Mouse (Mus musculus) spleen, adult 18-20 months (tissue): Measurements from ENCODE around the gene Ring1.
A peak's percentile ranks its signal among the peaks of the same experiment; 100 is the strongest.

Source experiments
- DNase-seq, 2 experiments: peaks; one replicate each; pipeline ENCODE4 v3.0.0; 2022; ENCODE audit warnings: mixed read lengths in 2 of 2

The Ring1 gene

DNA sequence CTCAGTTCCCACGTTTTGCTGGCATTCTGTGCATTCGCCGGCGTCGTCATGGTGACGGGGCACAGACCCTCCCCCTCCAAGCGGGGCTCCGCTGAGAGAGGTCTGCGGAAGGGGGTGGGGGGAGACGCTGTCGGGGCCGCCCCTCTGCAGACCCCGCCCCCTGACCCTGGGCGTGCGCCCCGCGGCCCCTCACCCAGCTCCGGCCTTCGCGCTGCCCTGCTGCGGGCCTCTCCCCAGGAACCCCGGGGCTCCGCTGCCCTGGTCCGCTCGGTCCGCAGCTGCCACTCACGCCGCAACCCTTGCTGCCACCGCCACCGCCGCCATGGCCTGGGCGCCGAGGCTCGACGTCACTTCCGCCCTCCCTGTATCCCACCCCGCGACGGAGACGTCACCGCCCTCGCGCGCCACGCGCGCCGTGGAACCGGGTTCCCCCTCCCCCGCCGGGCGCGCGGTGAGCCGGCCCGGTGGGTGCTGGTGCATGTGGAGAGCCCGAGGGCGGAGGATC, at the start of gene Ring1:
Gene Ring1, minus strand, starts transcription at position 364 of the 505 bp plus-strand sequence.
- DNase-seq, result peak; percentile 77 to 90

DNA sequence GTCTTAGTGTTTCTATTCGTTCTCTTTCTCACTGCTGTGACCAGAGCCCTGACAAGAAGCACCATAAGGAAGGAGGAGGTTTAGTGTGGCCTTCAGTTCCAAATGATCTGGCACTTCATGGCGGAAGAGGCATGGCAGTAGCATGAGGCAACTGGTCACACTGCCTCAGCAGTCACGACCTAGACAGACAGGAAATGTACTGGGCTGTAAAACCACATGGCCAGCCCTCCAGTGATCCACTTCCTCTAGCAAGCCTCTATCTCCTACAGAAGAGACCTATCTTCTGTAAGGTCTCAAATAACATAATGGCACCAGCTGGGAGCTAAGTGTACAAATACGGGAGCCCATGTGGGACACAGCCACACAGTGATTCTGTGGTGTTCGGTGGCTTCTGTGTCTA, 47.6 kb upstream of the Ring1 start:
- peak in 1 of 2 experiments; percentile 15 for DNase-seq

DNA sequence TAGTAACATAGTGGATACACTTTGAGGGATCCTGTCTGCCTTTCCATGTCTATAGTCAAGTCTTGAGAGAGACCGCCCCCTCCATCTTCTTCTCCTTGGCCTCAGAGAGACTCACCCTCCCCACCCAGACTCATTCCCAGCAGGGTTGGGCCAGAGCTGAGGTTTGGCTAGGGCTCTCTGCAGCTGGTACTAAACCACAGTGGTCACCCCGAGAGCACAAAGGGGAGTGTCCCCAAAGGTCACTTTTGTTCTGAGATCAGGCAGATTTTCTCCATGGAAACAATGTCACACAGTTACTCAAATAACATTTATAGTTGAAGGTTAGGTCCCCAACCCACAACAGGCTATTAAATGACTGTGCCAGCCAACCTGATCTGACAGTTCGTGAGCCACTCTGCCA, 44.4 kb upstream of the Ring1 start:
- no peak for DNase-seq

DNA sequence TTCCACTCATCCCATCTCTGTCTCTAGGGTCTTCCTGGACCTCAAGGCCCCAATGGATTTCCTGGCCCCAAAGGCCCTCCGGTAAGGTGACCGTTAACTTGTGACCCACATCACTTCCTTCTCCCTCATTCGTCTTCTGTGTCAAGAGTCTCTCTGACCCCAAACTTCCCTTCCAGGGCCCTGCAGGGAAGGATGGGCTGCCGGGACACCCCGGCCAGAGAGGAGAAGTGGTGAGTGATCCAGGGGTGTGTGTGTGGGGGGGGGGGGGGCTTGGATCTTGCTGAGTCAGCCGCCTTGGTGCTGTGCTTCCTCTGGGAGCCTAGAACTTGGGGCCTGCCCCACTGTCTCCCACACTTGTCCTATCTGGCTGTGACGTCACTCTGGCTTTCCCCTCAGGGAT, 32.7 kb upstream of the Ring1 start:
- DNase-seq, result no peak

DNA sequence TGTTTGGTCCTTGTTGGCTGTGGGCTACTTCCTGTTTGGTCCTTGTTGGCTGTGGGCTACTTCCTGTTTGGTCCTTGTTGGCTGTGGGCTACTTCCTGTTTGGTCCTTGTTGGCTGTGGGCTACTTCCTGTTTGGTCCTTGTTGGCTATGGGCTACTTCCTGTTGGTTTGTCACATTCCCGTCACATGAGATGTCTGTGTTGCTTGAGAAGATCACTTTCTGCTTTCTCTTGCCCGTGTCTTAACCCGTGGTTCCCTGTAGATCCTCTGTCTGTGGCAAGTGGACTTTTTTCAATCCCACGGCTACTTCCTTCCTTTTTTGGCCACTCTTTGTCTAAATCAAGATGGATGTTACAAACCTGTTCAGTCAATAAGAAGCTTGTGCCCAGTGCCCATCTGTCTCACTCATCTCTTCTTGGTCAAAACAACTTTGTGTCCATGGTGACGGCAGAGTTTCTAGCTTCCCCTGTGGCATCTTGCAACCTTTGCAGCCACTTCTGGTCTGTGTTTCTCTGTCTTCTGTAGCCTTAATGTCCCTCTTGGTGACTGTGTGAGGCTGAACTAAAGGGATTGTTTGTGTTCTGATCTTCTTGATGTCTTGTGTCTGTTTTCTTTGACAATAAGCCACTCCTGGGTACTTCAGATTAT, 23.0 kb upstream of the Ring1 start:
- DNase-seq, result no peak

DNA sequence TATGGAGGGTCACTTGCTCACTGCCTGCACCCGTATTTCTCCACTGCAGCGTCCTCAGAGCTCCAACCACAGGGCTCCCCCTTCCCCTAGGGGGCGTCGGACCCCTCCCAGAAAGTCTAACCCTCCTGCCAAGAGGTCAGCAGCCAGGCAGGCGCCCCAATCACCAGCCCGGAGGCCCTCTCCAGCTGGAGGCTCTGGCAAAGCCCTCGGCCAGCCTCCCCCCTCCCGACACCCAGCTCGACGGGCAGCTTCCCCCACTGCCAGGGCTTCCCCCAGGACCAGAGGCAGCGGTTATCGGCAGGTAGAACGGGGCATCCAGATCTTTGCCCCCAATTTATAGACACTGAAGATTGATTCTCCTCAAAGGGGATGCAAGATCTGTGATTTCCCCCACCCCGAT, 21.5 kb upstream of the Ring1 start:
- no peak for DNase-seq

DNA sequence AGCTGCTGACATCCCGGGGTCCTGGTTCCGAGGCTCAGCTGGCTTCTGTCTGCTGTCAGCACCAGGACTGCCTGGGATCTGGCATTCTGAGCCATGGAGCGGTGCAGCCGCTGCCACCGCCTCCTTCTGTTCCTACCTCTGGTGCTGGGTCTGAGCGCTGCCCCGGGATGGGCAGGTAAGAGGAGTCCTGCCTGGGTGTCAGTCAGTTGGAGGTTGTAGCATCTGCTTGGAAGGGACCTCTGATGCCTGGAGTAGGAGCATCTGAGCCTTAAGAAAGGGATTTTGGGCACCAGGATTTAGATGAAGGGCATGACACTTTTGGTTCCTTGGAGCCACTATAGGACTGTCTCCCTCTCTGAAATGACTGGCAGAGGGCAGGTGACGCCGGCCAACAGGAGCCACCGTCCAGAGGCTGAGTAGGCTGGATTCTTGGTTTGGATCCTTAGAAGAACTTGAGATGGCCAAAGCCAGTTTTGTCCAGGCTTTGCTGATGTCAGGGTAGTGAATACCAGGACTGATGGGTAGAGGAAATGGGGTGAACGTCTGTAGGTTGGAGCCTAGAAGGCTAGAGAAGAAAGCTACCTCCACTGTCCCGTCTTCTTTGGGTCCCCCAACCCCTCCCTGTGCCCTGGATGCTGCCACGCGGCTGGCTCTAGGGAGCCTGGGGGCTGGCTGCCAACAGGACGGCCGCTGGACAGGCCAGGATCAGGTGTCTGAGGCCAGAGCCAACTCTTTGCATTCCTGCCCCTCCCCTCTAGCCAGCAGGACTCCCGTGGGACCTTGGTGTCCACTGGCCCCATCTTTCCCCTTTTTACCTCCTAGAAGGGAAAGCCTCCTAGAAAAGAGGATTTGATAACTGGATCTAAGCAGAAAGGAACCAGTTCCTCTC, 15.3 kb upstream of the Ring1 start:
- DNase-seq, result no peak

DNA sequence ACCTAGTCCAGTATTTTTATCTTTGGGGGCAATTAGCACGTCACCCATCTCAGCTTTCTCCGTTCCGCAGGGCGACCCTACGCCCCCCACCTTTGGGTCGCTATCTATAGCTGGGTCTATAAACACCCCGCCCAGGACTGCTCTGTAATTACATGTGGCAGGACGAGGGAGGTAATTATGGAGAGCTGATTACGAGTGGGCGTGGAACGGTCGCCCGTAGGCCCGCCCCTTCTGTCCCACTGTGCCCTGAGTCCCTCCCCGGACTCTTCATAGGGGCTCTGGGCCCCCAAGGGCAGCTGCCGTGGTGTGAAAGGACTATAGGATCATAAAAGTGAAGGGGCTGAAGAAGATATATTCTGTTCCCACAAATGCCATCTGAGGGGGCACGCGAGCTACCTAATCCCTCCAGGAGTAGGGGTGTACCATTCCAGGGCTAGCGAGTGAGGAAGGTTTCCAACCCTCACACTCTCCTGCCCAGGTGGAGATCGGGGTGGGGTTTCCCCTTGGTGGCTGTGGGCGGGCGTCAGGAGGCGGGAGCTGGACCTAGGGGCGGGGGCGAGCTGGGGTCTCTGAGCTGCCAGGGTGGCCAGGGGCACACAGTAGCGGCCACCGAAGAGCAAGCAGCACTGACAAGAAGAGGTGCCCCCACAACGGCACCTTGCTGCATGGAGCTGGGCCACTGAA, 14.5 kb upstream of the Ring1 start, which contains the start of gene Col11a2:
Gene Col11a2, plus strand, starts transcription at position 560 of the 684 bp plus-strand sequence.
- DNase-seq, result no peak

DNA sequence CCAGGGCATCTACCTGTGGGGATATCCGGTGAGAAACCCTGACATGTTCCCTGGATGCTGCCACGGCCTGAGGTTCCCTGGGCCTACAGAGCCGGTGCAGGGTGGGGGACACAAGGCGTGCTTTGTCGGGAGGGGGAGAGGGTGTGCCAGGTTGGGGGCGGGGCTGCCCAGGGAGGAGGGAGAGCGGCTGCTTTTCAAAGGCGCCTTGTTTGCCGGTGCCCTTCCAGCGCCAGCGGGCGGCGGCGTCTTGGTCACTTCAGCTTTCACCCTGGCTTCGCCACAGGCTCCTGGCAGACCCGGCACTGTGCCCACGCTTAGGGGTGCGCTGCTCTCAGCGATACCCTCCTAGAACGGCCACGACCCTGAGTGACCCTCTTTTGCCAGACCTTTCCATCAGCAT, 14.0 kb upstream of the Ring1 start:
- no peak for DNase-seq

DNA sequence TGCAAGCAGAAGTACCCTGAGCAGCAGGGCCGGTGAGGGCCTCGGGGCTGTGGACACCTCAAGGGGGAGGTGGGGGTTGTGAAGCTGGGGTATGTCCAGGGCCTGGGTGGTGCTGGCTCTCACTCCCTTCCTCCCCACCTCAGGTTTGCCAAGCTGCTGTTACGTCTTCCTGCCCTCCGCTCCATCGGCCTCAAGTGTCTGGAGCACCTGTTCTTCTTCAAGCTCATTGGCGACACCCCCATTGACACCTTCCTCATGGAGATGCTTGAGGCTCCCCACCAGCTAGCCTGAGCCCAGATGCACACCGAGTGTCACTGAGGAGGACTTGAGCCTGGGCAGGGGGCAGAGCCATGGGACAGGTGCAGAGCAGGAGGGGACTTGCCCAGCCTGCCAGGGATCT, 12.8 kb upstream of the Ring1 start:
- no peak for DNase-seq

DNA sequence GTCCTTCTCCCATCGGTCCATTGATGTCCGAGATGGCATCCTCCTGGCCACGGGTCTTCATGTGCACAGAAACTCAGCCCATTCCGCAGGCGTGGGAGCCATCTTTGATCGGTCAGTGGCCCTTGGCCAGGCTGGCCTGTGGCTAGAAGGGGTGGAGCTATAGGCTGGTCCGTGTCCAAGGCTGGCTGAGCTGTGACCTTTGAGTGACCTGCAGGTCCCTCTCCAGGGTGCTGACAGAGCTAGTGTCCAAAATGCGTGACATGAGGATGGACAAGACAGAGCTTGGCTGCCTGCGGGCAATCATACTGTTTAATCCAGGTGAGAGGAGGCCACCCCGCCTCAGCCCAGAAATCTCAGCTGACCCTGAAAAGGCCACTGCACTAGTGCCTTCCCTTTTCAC, 12.2 kb upstream of the Ring1 start:
- no peak for DNase-seq

DNA sequence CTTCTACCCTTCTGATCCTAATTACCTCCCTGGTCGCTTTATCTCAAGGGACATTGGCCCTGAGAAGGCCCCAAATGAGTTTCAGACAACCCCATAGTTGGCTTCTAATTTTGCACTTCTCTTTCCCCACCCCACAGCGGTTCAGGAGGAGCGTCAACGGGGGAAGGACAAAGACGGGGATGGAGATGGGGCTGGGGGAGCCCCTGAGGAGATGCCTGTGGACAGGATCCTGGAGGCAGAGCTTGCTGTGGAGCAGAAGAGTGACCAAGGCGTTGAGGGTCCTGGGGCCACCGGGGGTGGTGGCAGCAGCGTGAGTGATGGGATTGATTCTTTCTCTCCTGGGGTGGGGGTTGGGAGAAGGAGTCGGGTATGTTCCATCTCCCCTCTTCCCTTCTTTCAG, 11.0 kb upstream of the Ring1 start:
- DNase-seq, result peak in 1 of 2 experiments; percentile 5

DNA sequence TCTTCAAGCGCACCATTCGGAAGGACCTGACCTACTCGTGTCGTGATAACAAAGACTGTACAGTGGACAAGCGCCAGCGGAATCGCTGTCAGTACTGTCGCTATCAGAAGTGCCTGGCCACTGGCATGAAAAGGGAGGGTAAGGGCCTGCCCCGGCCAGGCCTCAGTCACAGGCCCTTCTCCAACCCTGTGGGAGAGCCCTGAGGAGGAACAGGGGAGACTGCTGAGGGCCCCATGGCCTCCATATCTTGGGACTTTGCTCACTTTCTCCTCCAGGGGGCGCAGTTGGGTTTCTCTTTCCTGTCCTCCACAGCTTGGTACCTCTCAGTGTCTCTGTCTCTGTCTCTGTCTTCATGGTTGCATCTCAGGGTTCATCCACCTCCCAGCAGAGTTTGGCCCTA, 9.6 kb upstream of the Ring1 start:
- DNase-seq, result peak; percentile 45 to 71

DNA sequence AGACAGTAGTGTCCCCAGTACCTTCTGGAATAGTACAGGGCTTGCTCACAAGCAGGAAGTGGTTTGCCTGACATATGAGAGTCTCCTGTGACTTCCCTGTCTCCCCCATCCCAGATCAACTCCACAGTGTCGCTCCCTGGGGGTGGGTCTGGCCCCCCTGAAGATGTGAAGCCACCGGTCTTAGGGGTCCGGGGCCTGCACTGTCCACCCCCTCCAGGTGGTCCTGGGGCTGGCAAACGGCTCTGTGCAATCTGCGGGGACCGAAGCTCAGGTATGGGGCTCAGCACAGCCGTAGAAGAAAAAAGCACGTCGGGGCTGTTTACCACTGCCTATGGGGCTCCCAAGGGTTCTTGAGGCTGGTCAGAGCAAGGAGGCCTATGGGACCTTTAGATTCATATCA, 9.0 kb upstream of the Ring1 start:
- DNase-seq, result peak in 1 of 2 experiments; percentile 25

DNA sequence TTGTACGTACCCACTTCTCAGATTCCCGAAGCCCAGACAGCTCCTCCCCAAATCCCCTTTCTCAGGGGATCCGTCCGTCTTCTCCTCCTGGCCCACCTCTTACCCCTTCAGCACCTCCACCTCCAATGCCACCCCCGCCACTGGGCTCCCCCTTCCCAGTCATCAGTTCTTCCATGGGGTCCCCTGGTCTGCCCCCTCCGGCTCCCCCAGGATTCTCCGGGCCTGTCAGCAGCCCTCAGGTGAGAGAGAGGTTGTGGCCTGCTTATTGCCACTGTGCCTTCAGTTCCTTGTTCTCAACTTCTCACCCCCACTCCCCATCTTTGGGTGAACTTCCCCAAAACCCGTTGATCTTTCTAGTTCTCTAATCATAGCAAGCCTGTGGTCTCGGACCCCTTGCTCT, 8.3 kb upstream of the Ring1 start:
- peak in 1 of 2 experiments; percentile 40 for DNase-seq

DNA sequence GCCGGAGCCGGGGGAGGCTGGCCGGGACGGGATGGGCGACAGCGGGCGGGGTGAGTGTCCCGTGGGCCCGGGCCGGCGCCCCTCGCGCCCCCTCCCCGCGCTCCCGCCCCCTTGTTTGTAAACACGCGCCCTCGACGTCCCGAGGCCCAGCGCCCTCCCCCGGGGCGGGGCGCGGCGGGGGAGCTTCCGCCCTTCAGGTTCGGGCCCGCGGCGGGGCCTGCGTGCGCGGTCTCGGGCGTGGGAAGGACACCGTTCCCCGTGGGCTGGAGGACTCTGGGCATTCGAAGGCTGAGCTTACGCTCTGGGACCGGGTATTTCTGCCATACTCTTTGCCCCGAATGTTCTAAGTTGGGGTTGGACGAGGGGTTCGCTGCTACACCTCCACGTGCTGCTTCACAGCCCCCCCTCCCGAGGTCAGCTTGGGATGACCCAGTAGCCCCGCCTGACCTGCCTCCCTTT, 7.7 kb upstream of the Ring1 start:
- DNase-seq, result peak; percentile 67 to 76

DNA sequence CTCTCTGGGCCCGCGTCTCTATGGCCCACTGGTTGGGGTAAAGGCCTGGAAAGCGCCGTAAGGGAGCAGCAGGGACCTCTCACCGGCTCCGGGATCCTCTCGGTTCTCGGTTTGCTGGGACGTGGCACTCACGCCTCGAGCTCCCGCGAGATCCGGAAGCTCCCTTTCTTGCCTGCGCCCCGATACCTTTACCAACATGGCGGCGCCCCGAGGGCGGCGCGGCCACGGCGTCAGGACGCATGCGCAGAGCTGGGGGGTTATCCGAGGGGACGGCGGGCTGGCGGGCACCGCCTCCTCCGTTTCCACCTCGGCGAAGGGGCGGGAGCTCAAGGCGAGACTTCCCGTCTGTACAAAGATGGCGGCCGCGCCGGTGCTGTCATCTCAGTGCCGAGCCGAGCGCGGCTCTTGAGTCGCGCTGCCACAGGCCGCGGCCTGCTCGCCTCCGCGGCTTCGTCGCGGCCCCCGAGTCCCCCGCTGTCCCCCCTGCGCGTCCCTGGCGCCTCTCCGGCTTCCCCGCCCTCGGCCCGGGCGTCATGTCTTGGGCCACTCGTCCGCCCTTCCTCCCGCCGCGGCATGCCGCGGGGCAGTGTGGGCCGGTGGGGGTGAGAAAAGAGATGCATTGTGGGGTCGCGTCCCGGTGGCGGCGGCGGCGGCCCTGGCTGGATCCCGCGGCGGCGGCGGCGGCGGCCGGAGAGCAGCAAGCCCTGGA, 7.1 kb upstream of the Ring1 start, which contains the start of the genes Slc39a7 and Rxrb:
Gene Slc39a7, minus strand, starts transcription at position 218 of the 709 bp plus-strand sequence.
Gene Rxrb, plus strand, starts transcription at position 348 of the 709 bp plus-strand sequence.
- peak; percentile 97 to 98 for DNase-seq

DNA sequence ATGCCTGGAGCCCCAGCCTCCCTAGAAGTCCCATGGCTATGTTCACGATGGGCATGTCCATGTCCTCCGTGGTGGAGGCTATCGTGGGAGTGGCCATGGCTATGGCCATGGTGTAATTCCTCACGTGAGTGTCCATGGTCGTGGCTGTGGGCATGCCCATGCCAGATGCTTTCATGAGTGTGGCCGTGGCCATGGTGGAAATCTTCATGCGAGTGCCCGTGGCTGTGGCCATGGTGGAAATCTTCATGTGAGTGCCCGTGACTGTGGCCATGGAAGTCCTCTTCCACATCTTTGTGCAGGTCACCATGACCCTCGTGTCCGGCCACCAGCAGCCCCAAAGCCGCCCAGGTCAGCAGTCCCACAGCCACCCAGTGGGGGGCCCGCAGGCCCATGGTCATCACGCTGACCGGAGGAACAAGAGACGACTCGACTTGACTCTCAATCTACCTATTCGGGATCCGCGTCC, 6.4 kb upstream of the Ring1 start:
- DNase-seq, result no peak

DNA sequence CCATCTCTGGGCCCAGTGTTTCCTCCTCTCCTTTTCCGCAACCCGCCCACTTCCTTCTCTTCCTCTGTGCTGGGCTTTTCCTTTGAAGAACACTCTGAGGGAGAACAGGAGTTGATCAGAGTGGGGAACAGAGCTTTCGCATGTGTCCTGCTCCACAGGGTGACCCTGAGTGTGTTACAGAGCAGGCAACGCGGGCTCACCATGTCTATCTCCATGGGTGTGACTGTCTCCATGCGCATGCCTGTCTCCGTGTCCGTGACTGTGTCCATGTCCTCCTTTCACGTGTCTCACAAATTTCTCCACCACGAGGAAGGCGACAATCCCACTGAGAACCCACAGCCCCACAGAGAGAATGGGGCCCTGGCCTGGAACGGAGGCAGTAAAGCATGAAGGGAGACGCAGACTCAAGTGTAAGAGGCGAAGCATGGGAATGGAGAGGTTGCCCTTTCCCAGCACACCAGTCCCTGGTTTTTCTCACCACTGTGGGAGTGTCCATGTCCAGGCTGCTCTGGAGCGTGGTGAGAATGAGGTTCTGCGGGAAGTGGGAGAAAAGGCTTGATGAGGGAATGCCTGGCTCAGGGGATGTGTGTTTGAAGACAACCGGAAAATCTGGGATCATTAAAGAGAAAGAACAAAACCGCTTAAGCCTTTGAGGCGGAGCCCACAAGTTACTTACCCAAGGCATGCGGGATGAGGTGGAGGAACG, 5.6 kb upstream of the Ring1 start:
- DNase-seq, result no peak

DNA sequence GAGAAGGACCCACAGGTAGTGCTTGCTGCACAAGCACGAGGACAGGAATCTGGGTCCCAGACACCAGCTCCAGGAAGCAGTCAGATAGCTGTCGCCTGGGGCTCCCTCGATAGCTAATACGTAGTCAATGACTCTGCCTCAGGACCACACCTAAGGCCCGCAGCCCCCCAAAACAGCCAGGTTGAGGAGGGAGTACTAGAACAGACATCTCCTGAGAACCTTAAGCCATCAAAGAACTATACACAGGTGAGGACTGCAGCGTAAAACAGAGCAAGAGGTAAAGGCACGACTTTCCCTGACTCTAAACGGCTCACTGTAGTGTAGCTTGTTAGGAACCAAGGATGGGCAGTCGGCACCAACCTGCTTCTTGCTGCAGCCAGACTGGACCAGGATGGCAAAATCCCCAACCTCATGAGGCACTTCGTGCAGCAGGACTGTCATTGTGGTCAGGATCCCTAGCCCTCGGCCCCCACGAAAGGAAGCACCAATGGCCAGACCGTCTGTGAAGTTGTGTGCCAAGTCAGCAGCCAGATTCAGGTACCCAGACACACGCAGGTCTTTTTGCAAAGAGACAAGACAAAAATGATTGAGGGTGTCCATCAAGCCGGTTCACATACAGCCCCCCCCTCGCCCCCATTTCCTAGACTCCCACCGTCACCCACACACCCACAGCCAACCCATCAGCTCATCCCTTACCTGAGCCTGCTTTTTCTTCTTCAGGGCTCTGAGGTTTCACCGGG, 4.8 kb upstream of the Ring1 start:
- DNase-seq, result no peak
